Mouse (Mus musculus): Measurements from ENCODE around the gene Fgfr2. TPM values are rescaled to one million over a fixed set of nuclear protein-coding genes. Genes with fewer than 3 reads are reported as not detected.

Fgfr2 gene
- polyA plus RNA-seq, 1 experiment from 2014 or later: 99.3 TPM

GRCm38 (mm10) chr7:132282576-132282975 is 840.6 kb downstream of the Fgfr2 start:
- Histone ChIP-seq H3K27me3 (ENCODE audit: low read depth, poor library complexity, severe bottlenecking) (no peaks in the 10 kb centered on the region), H3K36me3 (peaks cover 6% of the 10 kb centered on the region; the same call in 1 of the 2 replicates), H3K27ac (replicated peaks) (peak overlapping the region; percentile 11; the same call in 1 of the 2 replicates), H3K4me3 (no peak overlapping the region), H3K9me3 (replicated peaks) (no peaks in the 10 kb centered on the region), H3K4me1 (peaks cover 59% of the 10 kb centered on the region)
- DNase-seq (ENCODE audit: low spot score): no peak
- 90% methylated on average over 2 of the region's 2 CpGs for WGBS

GRCm38 (mm10) chr7:132282161-132282560 is 841.0 kb downstream of the Fgfr2 start:
- DNase-seq (ENCODE audit: low spot score): no peak
- WGBS: 85% methylated on average over 3 of the region's 3 CpGs
- Histone ChIP-seq H3K36me3 (peaks cover 6% of the 10 kb centered on the region; the same call in 1 of the 2 replicates), H3K27ac (replicated peaks) (peak overlapping the region; percentile 11; the same call in 1 of the 2 replicates), H3K4me1 (peaks cover 55% of the 10 kb centered on the region), H3K9me3 (replicated peaks) (no peaks in the 10 kb centered on the region), H3K4me3 (no peak overlapping the region), H3K27me3 (ENCODE audit: low read depth, poor library complexity, severe bottlenecking) (no peaks in the 10 kb centered on the region)

GRCm38 (mm10) chr7:132281753-132282152 is 841.4 kb downstream of the Fgfr2 start:
- WGBS: 80% methylated on average over 4 of the region's 4 CpGs
- no peak for DNase-seq (ENCODE audit: low spot score)
- Histone ChIP-seq H3K27me3 (ENCODE audit: low read depth, poor library complexity, severe bottlenecking) (no peaks in the 10 kb centered on the region), H3K4me3 (no peak overlapping the region), H3K27ac (replicated peaks) (peak overlapping the region; percentile 11), H3K36me3 (peaks cover 6% of the 10 kb centered on the region; the same call in 1 of the 2 replicates), H3K9me3 (replicated peaks) (no peaks in the 10 kb centered on the region), H3K4me1 (peaks cover 51% of the 10 kb centered on the region)

- Histone ChIP-seq H3K4me1 (peaks cover 23% of the 10 kb centered on the region), H3K27me3 (ENCODE audit: low read depth, poor library complexity, severe bottlenecking) (no peaks in the 10 kb centered on the region), H3K36me3 (peaks cover 15% of the 10 kb centered on the region; the same call in 1 of the 2 replicates), H3K4me3 (no peak overlapping the region), H3K27ac (replicated peaks) (no peak overlapping the region), H3K9me3 (replicated peaks) (no peaks in the 10 kb centered on the region; the same call in 1 of the 2 replicates)
- no peak for DNase-seq (ENCODE audit: low spot score)
- WGBS: 88% methylated on average over 3 of the region's 3 CpGs
These were observed 844.5 kb downstream of the Fgfr2 start for GRCm38 (mm10) chr7:132278658-132279057.

GRCm38 (mm10) chr7:132276287-132276686 is 846.9 kb downstream of the Fgfr2 start:
- peaks cover 23% of the 10 kb centered on the region; the same call in 1 of the 2 replicates for H3K36me3 ChIP-seq
- 89% methylated on average over 5 of the region's 5 CpGs for WGBS
- no peaks in the 10 kb centered on the region for H3K27me3 ChIP-seq (ENCODE audit: low read depth, poor library complexity, severe bottlenecking)
- no peak for DNase-seq (ENCODE audit: low spot score)
- no peaks in the 10 kb centered on the region; the same call in 1 of the 2 replicates for H3K9me3 ChIP-seq (replicated peaks)
- 0 out of 2 replicates have a peak, but pooled peaks cover 3% of the 10 kb centered on the region for H3K4me1 ChIP-seq
- H3K4me3 ChIP-seq: no peak overlapping the region
- H3K27ac ChIP-seq (replicated peaks): no peak overlapping the region

- H3K9me3 ChIP-seq (replicated peaks): no peaks in the 10 kb centered on the region; the same call in 1 of the 2 replicates
- no peak overlapping the region for H3K27ac ChIP-seq (replicated peaks)
- no peaks in the 10 kb centered on the region for H3K27me3 ChIP-seq (ENCODE audit: low read depth, poor library complexity, severe bottlenecking)
- peaks cover 36% of the 10 kb centered on the region for H3K36me3 ChIP-seq
- H3K4me1 ChIP-seq: 0 out of 2 replicates have a peak, but pooled peaks cover 3% of the 10 kb centered on the region
- no peak overlapping the region for H3K4me3 ChIP-seq
- 44% methylated on average over 2 of the region's 2 CpGs for whole genome bisulfite sequencing
- DNase-seq (ENCODE audit: low spot score): no peak
These were observed 849.2 kb downstream of the Fgfr2 start for GRCm38 (mm10) chr7:132273741-132274513.

GRCm38 (mm10) chr7:132272984-132273383 is 850.2 kb downstream of the Fgfr2 start:
- no peak overlapping the region for H3K27ac ChIP-seq (replicated peaks)
- H3K4me3 ChIP-seq: no peak overlapping the region
- WGBS: 93% methylated on average over 5 of the region's 5 CpGs
- 0 out of 2 replicates have a peak, but pooled peaks cover 3% of the 10 kb centered on the region for H3K4me1 ChIP-seq
- no peaks in the 10 kb centered on the region for H3K27me3 ChIP-seq (ENCODE audit: low read depth, poor library complexity, severe bottlenecking)
- no peak for DNase-seq (ENCODE audit: low spot score)
- no peaks in the 10 kb centered on the region; the same call in 1 of the 2 replicates for H3K9me3 ChIP-seq (replicated peaks)
- peaks cover 45% of the 10 kb centered on the region for H3K36me3 ChIP-seq

- no peak overlapping the region for H3K4me3 ChIP-seq
- WGBS: 92% methylated on average over 8 of the region's 8 CpGs
- no peak overlapping the region for H3K27ac ChIP-seq (replicated peaks)
- H3K36me3 ChIP-seq: peaks cover 70% of the 10 kb centered on the region
- H3K9me3 ChIP-seq (replicated peaks): no peaks in the 10 kb centered on the region; the same call in 1 of the 2 replicates
- no peaks in the 10 kb centered on the region for H3K27me3 ChIP-seq (ENCODE audit: low read depth, poor library complexity, severe bottlenecking)
- peaks cover 3% of the 10 kb centered on the region; the same call in 1 of the 2 replicates for H3K4me1 ChIP-seq
- no peak for DNase-seq (ENCODE audit: low spot score)
These were observed 852.8 kb downstream of the Fgfr2 start for GRCm38 (mm10) chr7:132270364-132270763.

GRCm38 (mm10) chr7:132269661-132270060 is 853.5 kb downstream of the Fgfr2 start:
- Histone ChIP-seq H3K27me3 (ENCODE audit: low read depth, poor library complexity, severe bottlenecking) (no peaks in the 10 kb centered on the region), H3K36me3 (peaks cover 70% of the 10 kb centered on the region), H3K9me3 (replicated peaks) (no peaks in the 10 kb centered on the region; the same call in 1 of the 2 replicates), H3K27ac (replicated peaks) (no peak overlapping the region), H3K4me3 (no peak overlapping the region), H3K4me1 (peaks cover 5% of the 10 kb centered on the region)
- 93% methylated on average over 3 of the region's 3 CpGs for WGBS
- DNase-seq (ENCODE audit: low spot score): no peak

GRCm38 (mm10) chr7:132267721-132268498 is 855.2 kb downstream of the Fgfr2 start:
- H3K9me3 ChIP-seq (replicated peaks): no peaks in the 10 kb centered on the region
- no peak overlapping the region for H3K27ac ChIP-seq (replicated peaks)
- H3K4me1 ChIP-seq: peaks cover 23% of the 10 kb centered on the region
- DNase-seq (ENCODE audit: low spot score): no peak
- H3K36me3 ChIP-seq: peaks cover 62% of the 10 kb centered on the region
- H3K27me3 ChIP-seq (ENCODE audit: low read depth, poor library complexity, severe bottlenecking): no peaks in the 10 kb centered on the region
- WGBS: 95% methylated on average over 4 of the region's 4 CpGs
- H3K4me3 ChIP-seq: no peak overlapping the region

GRCm38 (mm10) chr7:132264763-132265162 is 858.4 kb downstream of the Fgfr2 start:
- peak overlapping the region; percentile 88 for H3K27ac ChIP-seq (replicated peaks)
- no peak for DNase-seq (ENCODE audit: low spot score)
- peaks cover 54% of the 10 kb centered on the region for H3K4me1 ChIP-seq
- 85% methylated on average over 3 of the region's 3 CpGs for WGBS
- H3K27me3 ChIP-seq (ENCODE audit: low read depth, poor library complexity, severe bottlenecking): no peaks in the 10 kb centered on the region
- peaks cover 59% of the 10 kb centered on the region for H3K36me3 ChIP-seq
- no peaks in the 10 kb centered on the region for H3K9me3 ChIP-seq (replicated peaks)
- no peak overlapping the region for H3K4me3 ChIP-seq

- DNase-seq (ENCODE audit: low spot score): peak; percentile 53
- H3K9me3 ChIP-seq (replicated peaks): no peaks in the 10 kb centered on the region
- H3K4me1 ChIP-seq: peaks cover 69% of the 10 kb centered on the region
- peaks cover 43% of the 10 kb centered on the region for H3K36me3 ChIP-seq
- peak overlapping the region; percentile 88 for H3K27ac ChIP-seq (replicated peaks)
- WGBS: 28% methylated on average over 6 of the region's 6 CpGs
- H3K4me3 ChIP-seq: no peak overlapping the region
- no peaks in the 10 kb centered on the region for H3K27me3 ChIP-seq (ENCODE audit: low read depth, poor library complexity, severe bottlenecking)
These were observed 860.0 kb downstream of the Fgfr2 start for GRCm38 (mm10) chr7:132263186-132263585.
